Mouse (Mus musculus) liver, embryonic 15.5 days (tissue): ENCODE results near the gene Rps6kl1. TPM values are rescaled to one million over a fixed set of nuclear protein-coding genes. Genes with fewer than 3 reads are reported as not detected.
A peak's percentile ranks its signal among the peaks of the same experiment; 100 is the strongest.

Experiments
- ATAC-seq: fragments of 200-750 bp; cut with Nextera tagmentation; 2 replicates; pipeline ENCODE4 v1.8.0; 2017; ENCODE audit warnings: moderate number of reproducible peaks, mild to moderate bottlenecking, moderate library complexity; ENCODE audit not compliant: insufficient read depth
- H3K27ac ChIP-seq: fragments of 300-500 bp; sonication (generic); replicated peaks from 2 replicates; pipeline ENCODE4 v1.5.1; 2015; ENCODE audit warnings: mild to moderate bottlenecking, inconsistent platforms
- H3K27me3 ChIP-seq: fragments of 300-500 bp; sonication (generic); 2 replicates; pipeline ENCODE4 v1.6.1; 2015; ENCODE audit warnings: mild to moderate bottlenecking, inconsistent platforms
- H3K36me3 ChIP-seq: fragments of 300-500 bp; sonication (generic); replicated peaks from 2 replicates; pipeline ENCODE4 v1.6.1; 2015; ENCODE audit warnings: moderate library complexity, mild to moderate bottlenecking, inconsistent platforms
- H3K4me1 ChIP-seq: fragments of 300-500 bp; sonication (generic); replicated peaks from 2 replicates; pipeline ENCODE4 v1.6.1; 2015; ENCODE audit warnings: inconsistent platforms
- H3K4me2 ChIP-seq: fragments of 300-500 bp; sonication (generic); 2 replicates; pipeline ENCODE4 v1.6.1; 2015; ENCODE audit warnings: moderate library complexity, mild to moderate bottlenecking, inconsistent platforms
- H3K4me3 ChIP-seq: fragments of 300-500 bp; sonication (generic); replicated peaks from 2 replicates; pipeline ENCODE4 v1.5.1; 2015; ENCODE audit warnings: mild to moderate bottlenecking, inconsistent platforms
- H3K9ac ChIP-seq: fragments of 300-500 bp; sonication (generic); 2 replicates; pipeline ENCODE4 v1.6.1; 2015; ENCODE audit warnings: moderate library complexity, mild to moderate bottlenecking, inconsistent platforms
- H3K9me3 ChIP-seq: fragments of 300-500 bp; sonication (generic); replicated peaks from 2 replicates; pipeline ENCODE4 v1.6.1; 2016; ENCODE audit warnings: inconsistent platforms
- WGBS: fragments of 180-500 bp; shearing (Covaris S2); methylation state at CpG from one replicate; pipeline ENCODE4 v1.1.7; 2015; ENCODE audit warnings: mixed read lengths; ENCODE audit not compliant: insufficient replicate concordance; 5-methylcytosine and 5-hydroxymethylcytosine counted together
- polyA plus RNA-seq: library from polyadenylated mRNA; unstranded; fragments of >200 nt; fragmentation: Nextera tagmentation; extraction: Ambion mirVana; gene quantifications from 2 replicates; pipeline ENCODE4 v1.2.1, GENCODE M21; 2015

The Rps6kl1 gene
- polyA plus RNA-seq, 1 experiment from 2014 or later = 0.56 TPM

DNA sequence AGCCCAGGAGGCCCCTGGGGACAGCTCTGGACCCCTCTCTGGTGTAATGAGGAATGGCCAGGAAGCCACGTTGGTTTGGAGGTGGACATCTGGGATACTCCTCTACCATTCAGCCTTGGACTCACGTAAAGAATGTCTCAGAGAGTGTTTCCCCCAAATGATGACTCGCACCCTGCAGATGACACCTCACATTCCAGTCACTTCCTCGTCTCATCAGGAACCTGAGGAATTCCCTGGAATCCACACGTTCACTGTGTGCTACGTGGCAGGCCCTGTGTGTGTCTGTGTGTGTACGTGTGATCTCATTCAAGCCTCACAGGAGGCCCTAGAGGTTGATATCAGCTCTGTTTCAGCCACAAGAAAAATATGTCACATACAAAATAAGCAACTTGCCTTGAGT lies 35.3 kb upstream of the Rps6kl1 start:
- H3K9me3 ChIP-seq = no peaks in the 10 kb centered on the region
- no peaks in the 10 kb centered on the region for H3K4me1 ChIP-seq
- H3K9ac ChIP-seq = no peak overlapping the region
- H3K27ac ChIP-seq = no peak overlapping the region
- H3K36me3 ChIP-seq = no peaks in the 10 kb centered on the region
- ATAC-seq = no peak
- H3K4me2 ChIP-seq = no peak overlapping the region
- no peak overlapping the region for H3K4me3 ChIP-seq
- peaks cover 16% of the 10 kb centered on the region for H3K27me3 ChIP-seq
- WGBS = 50% methylated on average over 7 of the region's 7 CpGs

DNA sequence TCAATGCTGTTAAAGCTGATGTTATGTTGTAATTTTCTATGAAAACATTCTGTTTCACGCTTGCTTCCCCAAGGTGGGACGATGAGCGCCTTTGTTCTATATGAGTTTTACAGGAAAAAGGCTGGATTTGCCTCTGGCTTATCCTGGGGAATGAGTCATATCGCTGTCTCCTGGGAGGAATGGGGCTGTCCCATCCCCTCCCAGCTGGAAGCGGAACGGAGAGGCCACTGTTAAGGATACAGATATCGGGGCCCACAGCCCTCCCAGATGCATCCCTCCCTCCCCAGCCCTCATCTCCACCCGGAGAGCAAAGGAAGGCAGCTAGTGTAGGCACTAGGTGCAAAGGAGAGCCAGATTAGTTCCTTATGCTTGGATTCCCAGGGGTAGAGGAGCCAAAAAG lies 34.7 kb upstream of the Rps6kl1 start:
- ATAC-seq = no peak

GRCm38 (mm10) chr12:85184118-85184517 lies 33.1 kb upstream of the Rps6kl1 start:
- no peak overlapping the region for H3K4me2 ChIP-seq
- no peak overlapping the region for H3K9ac ChIP-seq
- no peak overlapping the region for H3K4me3 ChIP-seq
- H3K36me3 ChIP-seq = no peaks in the 10 kb centered on the region
- no peak overlapping the region for H3K27ac ChIP-seq
- whole genome bisulfite sequencing = 50% methylated on average over 5 of the region's 5 CpGs
- H3K9me3 ChIP-seq = no peaks in the 10 kb centered on the region
- no peaks in the 10 kb centered on the region for H3K4me1 ChIP-seq
- peaks cover 37% of the 10 kb centered on the region for H3K27me3 ChIP-seq
- no peak for ATAC-seq

More for the DNA sequence above, 34.7 kb upstream of the Rps6kl1 start:
- H3K4me2 ChIP-seq = no peak overlapping the region
- peaks cover 22% of the 10 kb centered on the region for H3K27me3 ChIP-seq
- no peak overlapping the region for H3K27ac ChIP-seq
- H3K9ac ChIP-seq = no peak overlapping the region
- no peaks in the 10 kb centered on the region for H3K9me3 ChIP-seq
- WGBS = 57% methylated on average over 8 of the region's 8 CpGs
- H3K4me3 ChIP-seq = no peak overlapping the region
- H3K4me1 ChIP-seq = no peaks in the 10 kb centered on the region
- no peaks in the 10 kb centered on the region for H3K36me3 ChIP-seq

DNA sequence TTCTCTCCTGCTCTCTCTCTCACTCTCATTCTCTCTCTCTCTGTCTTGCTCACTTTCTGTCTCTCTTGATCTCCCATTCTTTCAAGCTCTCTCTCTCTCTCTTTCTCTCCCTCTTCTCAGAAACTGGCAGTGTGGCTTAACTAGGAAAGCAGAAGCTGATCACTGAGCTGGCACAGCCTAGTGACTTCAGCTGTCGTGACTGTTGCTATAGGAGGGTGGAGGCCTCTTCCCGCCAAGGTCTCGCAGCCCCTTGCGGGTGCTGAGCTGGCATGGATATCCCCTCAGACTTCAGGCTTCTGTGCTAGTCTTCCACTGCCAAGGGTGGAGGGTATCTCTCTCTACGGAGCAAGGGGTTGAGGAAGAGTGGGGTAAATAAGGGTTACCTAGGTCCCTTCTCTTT lies 31.8 kb upstream of the Rps6kl1 start:
- H3K4me2 ChIP-seq = no peak overlapping the region
- WGBS = 39% methylated on average over 5 of the region's 5 CpGs
- no peak for ATAC-seq

GRCm38 (mm10) chr12:85182345-85182643 lies 31.2 kb upstream of the Rps6kl1 start:
- WGBS = 35% methylated on average over 8 of the region's 8 CpGs
- no peak overlapping the region for H3K4me3 ChIP-seq
- H3K27ac ChIP-seq = no peak overlapping the region
- no peak overlapping the region for H3K9ac ChIP-seq
- H3K4me1 ChIP-seq = peaks cover 3% of the 10 kb centered on the region
- H3K27me3 ChIP-seq = peaks cover 55% of the 10 kb centered on the region
- no peak for ATAC-seq
- no peaks in the 10 kb centered on the region for H3K9me3 ChIP-seq
- no peaks in the 10 kb centered on the region for H3K36me3 ChIP-seq
- no peak overlapping the region for H3K4me2 ChIP-seq

More for the DNA sequence above, 31.8 kb upstream of the Rps6kl1 start:
- H3K27me3 ChIP-seq = peaks cover 49% of the 10 kb centered on the region
- no peak overlapping the region for H3K27ac ChIP-seq
- H3K9ac ChIP-seq = no peak overlapping the region
- H3K4me1 ChIP-seq = no peaks in the 10 kb centered on the region
- H3K9me3 ChIP-seq = no peaks in the 10 kb centered on the region
- H3K36me3 ChIP-seq = no peaks in the 10 kb centered on the region
- H3K4me3 ChIP-seq = no peak overlapping the region

DNA sequence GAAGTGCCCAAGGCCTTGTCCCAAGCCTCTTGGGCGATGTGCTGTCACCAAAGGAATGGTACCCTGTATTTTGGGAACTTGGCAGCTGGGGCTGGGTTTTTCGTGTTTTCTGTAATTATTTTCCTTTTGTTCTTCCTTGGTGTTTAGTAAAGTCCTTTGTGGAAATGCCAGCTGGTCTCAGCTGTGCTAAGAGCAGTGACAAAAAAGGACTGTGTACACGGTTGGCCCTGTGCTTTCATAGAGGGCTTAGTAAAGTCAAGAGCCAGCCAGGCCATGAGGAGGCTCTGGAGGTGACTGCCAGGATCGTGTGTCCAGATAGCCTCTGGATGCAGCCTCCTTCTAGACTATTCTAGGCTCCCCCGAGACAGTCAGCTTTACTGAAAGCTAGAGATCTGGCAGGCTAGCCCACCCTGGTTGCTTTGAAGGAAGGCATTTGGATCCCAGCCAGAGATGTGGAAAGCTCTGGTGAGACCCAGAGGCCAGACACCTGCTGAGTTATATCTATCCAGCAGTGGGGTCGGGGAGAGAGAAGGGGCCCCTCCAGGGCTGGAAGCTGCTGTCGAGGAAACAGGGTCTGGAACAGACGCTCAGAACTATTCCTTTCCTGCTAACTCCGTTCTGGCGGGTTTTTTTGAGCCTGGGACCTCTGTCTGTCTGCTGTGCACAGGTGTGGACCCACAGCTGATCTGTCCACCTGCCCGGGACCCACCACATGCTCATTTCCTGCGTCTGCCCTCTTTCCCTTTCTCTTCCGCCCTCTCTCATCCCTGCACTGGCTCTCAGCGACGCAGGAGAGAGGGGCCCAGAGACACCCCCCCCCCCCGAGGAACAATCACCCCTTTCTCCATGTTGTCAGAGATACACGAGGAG lies 30.6 kb upstream of the Rps6kl1 start:
- Histone ChIP-seq H3K27me3 (peaks cover 61% of the 10 kb centered on the region), H3K4me2 (no peak overlapping the region), H3K9me3 (no peaks in the 10 kb centered on the region), H3K4me1 (peaks cover 9% of the 10 kb centered on the region), H3K27ac (no peak overlapping the region), H3K4me3 (no peak overlapping the region), H3K9ac (no peak overlapping the region), H3K36me3 (no peaks in the 10 kb centered on the region)
- WGBS = 36% methylated on average over 17 of the region's 17 CpGs
- ATAC-seq = no peak

DNA sequence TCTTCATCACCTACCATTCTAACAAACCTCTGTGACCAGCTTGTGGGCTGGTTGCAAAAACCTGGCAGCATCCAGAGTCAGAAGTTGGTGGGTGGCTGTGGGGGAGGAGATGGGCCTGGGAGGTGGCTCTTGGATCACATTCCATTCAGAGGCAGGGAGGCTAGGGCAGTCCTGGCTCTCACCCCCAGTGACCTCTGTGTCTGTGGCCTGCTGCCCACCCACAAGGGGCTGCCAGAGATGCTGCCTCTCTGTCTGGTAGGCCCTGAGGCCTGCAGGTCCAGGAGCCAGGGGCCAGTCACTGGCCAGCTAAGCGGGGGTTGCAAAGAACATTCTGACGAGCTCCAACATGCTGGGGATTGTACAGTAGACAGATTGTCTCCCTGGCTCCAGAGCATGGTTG lies 27.2 kb upstream of the Rps6kl1 start:
- Histone ChIP-seq H3K4me3 (no peak overlapping the region), H3K9me3 (no peaks in the 10 kb centered on the region), H3K9ac (no peak overlapping the region), H3K36me3 (no peaks in the 10 kb centered on the region), H3K4me2 (no peak overlapping the region), H3K27me3 (peaks cover 77% of the 10 kb centered on the region), H3K27ac (no peak overlapping the region), H3K4me1 (peaks cover 16% of the 10 kb centered on the region)
- WGBS = 72% methylated on average over 2 of the region's 2 CpGs
- no peak for ATAC-seq

DNA sequence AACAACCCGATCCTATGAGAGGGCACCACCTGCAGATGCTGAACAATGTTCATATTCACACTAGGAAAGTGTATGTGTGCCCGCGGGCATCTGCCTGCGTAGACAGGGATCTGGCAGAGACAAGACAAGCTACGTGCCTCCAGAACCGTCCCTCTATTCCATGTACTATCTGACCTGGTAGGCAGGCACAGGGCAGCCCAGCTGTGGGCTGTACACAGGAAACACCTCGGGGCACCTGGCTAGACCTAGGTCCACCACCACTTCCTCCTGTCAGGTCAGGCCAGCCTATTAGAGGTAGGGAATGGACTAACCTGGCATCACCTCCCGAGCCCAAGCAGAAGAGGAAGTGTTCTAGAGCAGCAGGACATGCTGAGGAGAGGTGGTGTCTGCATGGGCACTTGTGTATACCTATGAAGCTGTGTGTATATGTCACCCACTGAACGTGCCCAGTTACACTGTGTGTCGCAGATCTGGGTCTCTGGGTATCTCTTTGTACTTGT lies 26.7 kb upstream of the Rps6kl1 start, which contains the start of gene Pgf:
Pgf (minus strand) TSS at position 51 of the 500 bp plus-strand sequence.
- H3K4me2 ChIP-seq = peak within 1 kb of the TSS; percentile 65
- 47% methylated on average over 10 of the region's 10 CpGs for WGBS
- no peak within 1 kb of the TSS for H3K9ac ChIP-seq
- H3K27ac ChIP-seq = no peak within 1 kb of the TSS
- H3K27me3 ChIP-seq = peaks cover 73% of the 10 kb centered on the region
- H3K9me3 ChIP-seq = no peaks in the 10 kb centered on the region
- peak within 1 kb of the TSS; percentile 38 for H3K4me3 ChIP-seq
- no peaks in the 10 kb centered on the region for H3K36me3 ChIP-seq
- H3K4me1 ChIP-seq = peaks cover 16% of the 10 kb centered on the region
- no peak for ATAC-seq

- Histone ChIP-seq H3K4me3 (peak overlapping the region; percentile 38), H3K9ac (no peak overlapping the region), H3K27me3 (peaks cover 67% of the 10 kb centered on the region), H3K9me3 (no peaks in the 10 kb centered on the region), H3K27ac (no peak overlapping the region), H3K36me3 (no peaks in the 10 kb centered on the region), H3K4me2 (peak overlapping the region; percentile 65), H3K4me1 (peaks cover 16% of the 10 kb centered on the region)
- 2% methylated on average over 32 of the region's 32 CpGs for WGBS
- ATAC-seq = 0 out of 2 replicates have a peak, but pooled peaks have one; percentile 49
Observed at GRCm38 (mm10) chr12:85176846-85177523, 25.9 kb upstream of the Rps6kl1 start.

DNA sequence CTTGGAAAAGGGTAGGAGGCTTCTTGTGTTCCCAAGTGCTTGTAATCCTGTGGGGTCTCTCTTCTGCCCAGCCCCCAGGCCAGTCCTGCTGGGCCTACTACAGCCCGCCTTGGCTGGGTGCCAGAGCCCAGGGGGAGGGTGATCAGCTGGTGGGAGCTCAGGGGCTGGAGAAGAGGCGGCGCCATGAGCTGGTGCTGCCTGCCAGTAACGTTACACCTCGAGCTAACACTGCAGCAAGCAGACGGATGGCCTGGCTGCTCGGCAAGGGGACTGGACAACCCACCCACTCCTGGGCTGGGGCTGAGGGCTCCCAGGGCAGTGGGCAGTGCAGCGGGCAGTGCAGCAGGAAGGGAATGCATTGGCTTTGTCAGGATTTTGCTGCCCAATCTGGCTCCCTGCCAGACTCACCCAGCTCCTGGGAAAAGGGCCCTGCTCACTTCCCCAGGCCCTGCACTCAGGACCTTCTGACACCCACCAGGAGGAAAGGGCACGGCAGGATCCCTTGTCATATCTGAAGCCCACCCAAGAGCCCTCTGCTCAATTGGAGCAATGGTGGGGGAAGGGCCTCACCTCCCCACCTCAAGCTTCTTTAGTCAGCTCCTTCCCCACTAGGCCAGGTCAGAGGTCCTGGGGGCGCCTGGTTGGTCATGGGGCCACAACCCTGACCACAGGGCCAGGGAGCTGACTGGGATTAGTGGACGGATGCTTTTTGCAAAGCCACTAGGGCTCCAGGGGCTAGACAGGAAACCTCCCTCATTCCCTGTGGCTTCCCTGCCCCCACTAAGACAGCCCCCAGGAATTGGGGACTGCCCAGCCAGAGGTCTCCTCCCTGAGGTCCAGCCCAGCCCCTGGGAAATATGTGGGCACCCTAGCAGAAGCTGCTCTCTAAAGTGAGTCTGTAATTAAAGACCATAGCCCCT lies 25.1 kb upstream of the Rps6kl1 start:
- peaks cover 16% of the 10 kb centered on the region for H3K4me1 ChIP-seq
- H3K4me3 ChIP-seq = 0 out of 2 replicates have a peak overlapping the region, but pooled peaks have one; percentile 4
- WGBS = 40% methylated on average over 11 of the region's 11 CpGs
- no peak overlapping the region for H3K9ac ChIP-seq
- H3K27ac ChIP-seq = no peak overlapping the region
- peaks cover 59% of the 10 kb centered on the region for H3K27me3 ChIP-seq
- no peaks in the 10 kb centered on the region for H3K9me3 ChIP-seq
- no peaks in the 10 kb centered on the region for H3K36me3 ChIP-seq
- H3K4me2 ChIP-seq = peak overlapping the region; percentile 65
- no peak for ATAC-seq
